Mouse (Mus musculus) midbrain, embryonic 15.5 days (tissue): ENCODE measurements around the gene Zfp365. TPM values are rescaled to one million over a fixed set of nuclear protein-coding genes. Genes with fewer than 3 reads are reported as not detected.

Experiments
- ATAC-seq: fragments of 200-750 bp; cut with Nextera tagmentation; replicated peaks from 2 replicates; pipeline ENCODE4 v1.8.0; 2017; ENCODE audit warnings: moderate TSS enrichment
- H3K27ac ChIP-seq: fragments of 300-500 bp; sonication (generic); 2 replicates; pipeline ENCODE4 v1.5.1; 2015; ENCODE audit warnings: mild to moderate bottlenecking, inconsistent platforms
- H3K27me3 ChIP-seq: fragments of 300-500 bp; sonication (generic); replicated peaks from 2 replicates; pipeline ENCODE4 v1.6.1; 2015; ENCODE audit warnings: inconsistent platforms
- H3K36me3 ChIP-seq: fragments of 300-500 bp; sonication (generic); replicated peaks from 2 replicates; pipeline ENCODE4 v1.6.1; 2015; ENCODE audit warnings: inconsistent platforms
- H3K4me1 ChIP-seq: fragments of 300-500 bp; sonication (generic); 2 replicates; pipeline ENCODE4 v1.6.1; 2015; ENCODE audit warnings: inconsistent platforms
- H3K4me2 ChIP-seq: fragments of 300-500 bp; sonication (generic); 2 replicates; pipeline ENCODE4 v1.6.1; 2015; ENCODE audit warnings: inconsistent platforms, mild to moderate bottlenecking, moderate library complexity
- H3K4me3 ChIP-seq: fragments of 300-500 bp; sonication (generic); 2 replicates; pipeline ENCODE4 v1.5.1; 2015; ENCODE audit warnings: mild to moderate bottlenecking, inconsistent platforms
- H3K9ac ChIP-seq: fragments of 300-500 bp; sonication (generic); 2 replicates; pipeline ENCODE4 v1.6.1; 2015; ENCODE audit warnings: mild to moderate bottlenecking, inconsistent platforms
- H3K9me3 ChIP-seq: fragments of 300-500 bp; sonication (generic); 2 replicates; pipeline ENCODE4 v1.6.1; 2016; ENCODE audit warnings: inconsistent platforms
- WGBS: fragments of 180-500 bp; shearing (Covaris S2); methylation state at CpG from one replicate; pipeline ENCODE4 v1.1.7; 2015; ENCODE audit warnings: mixed read lengths; 5-methylcytosine and 5-hydroxymethylcytosine counted together
- polyA plus RNA-seq: library from polyadenylated mRNA; unstranded; fragments of >200 nt; fragmentation: Nextera tagmentation; extraction: Ambion mirVana; gene quantifications from 2 replicates; pipeline ENCODE4 v1.2.1, GENCODE M21; 2015

Zfp365 gene
- polyA plus RNA-seq, 1 experiment from 2014 or later: 5.8 TPM

DNA sequence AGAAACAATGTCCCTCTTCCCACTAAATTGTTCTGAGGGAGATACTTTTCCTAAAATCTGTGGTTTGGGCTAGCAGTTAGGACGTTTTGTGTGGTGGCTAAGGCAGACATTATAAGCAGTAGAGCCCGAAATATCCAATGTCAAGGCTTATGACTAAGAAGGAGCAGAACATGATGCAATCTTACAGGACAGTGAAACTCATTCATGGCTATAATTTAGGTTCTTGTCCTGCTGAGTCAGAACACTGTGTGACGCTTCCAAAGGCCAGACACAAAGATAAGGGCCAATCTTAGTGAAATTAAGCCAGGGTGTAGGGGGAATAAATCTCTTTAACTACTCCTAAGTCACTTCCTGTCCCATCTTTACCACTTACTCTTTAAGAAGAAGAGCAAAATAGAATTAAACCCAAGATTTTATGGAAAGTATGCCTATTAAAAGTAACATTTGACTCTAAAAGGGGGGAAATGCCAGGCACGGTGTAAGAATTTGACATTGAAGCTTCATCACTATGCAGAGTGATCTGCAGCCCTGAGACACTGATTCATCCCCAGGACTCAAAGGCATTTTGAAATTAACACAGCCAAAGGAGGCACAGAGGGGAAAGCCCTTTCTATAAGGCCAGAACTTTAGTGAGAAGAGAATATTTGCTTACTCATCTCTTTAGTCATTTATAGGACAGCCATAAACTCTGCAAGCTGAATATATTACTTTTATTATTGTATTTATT is 13.3 kb downstream of the Zfp365 start:
- no peak overlapping the region for H3K27ac ChIP-seq
- no peak overlapping the region for H3K4me3 ChIP-seq
- no peaks in the 10 kb centered on the region for H3K9me3 ChIP-seq
- WGBS: 77% methylated on average over 4 of the region's 4 CpGs
- H3K4me2 ChIP-seq: no peak overlapping the region
- no peaks in the 10 kb centered on the region for H3K36me3 ChIP-seq
- ATAC-seq: no peak
- H3K9ac ChIP-seq: no peak overlapping the region
- H3K4me1 ChIP-seq: peaks cover 6% of the 10 kb centered on the region; the same call in 1 of the 2 replicates
- peaks cover 20% of the 10 kb centered on the region; the same call in 1 of the 2 replicates for H3K27me3 ChIP-seq

DNA sequence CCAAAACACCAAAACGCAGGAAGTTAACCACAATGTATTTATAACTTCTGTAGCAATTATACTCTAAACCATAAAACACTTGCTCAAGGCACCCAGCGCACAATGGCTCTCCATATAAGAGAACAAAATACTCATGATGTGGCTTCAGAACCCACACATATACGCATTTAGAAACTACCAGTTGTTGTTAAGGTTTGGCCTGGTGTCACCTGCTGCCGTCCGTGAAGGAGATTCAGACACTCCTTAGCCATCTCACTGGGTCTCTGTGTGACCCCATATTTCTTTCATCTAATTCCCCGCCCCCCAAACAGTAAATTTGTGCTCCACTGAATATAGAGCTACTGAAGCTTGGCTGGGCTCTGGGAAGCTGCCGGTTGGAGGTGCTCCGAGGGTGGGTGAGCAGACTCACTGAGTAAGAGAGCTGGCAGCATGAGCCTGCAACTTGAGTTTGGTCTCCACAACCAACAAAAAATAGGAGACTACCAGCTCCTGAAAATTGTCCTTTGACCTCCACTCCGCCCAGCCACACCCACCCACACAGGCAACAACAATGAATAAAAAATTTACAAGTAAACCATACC is 14.0 kb downstream of the Zfp365 start:
- 88% methylated on average over 9 of the region's 9 CpGs for WGBS
- H3K9me3 ChIP-seq: no peaks in the 10 kb centered on the region
- no peak for ATAC-seq
- no peak overlapping the region for H3K4me2 ChIP-seq
- peaks cover 16% of the 10 kb centered on the region; the same call in 1 of the 2 replicates for H3K27me3 ChIP-seq
- peaks cover 11% of the 10 kb centered on the region; the same call in 1 of the 2 replicates for H3K4me1 ChIP-seq
- no peak overlapping the region for H3K9ac ChIP-seq
- no peak overlapping the region for H3K4me3 ChIP-seq
- no peak overlapping the region for H3K27ac ChIP-seq
- H3K36me3 ChIP-seq: no peaks in the 10 kb centered on the region

DNA sequence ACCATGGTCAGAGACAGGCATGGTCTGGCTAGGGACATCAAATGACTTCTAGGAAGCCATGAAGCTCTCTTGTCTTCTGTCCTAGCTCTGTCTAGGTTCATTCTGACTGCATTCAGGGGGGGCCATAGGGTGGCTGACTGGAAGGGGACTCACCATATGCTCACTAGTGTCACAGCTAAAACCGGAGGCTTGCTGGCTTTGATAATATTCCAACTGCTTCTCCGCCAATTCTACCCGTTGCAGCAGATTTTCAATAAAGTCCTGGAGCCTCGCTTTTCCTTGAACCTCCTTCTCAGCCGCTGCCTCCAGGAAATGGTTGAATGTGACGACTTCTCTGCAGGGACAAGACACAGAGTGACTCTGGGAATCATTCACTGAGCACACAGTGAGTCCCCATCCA is 15.2 kb downstream of the Zfp365 start:
- Histone ChIP-seq H3K4me1 (peaks cover 11% of the 10 kb centered on the region; the same call in 1 of the 2 replicates), H3K27ac (no peak overlapping the region), H3K36me3 (no peaks in the 10 kb centered on the region), H3K4me2 (no peak overlapping the region), H3K9ac (no peak overlapping the region), H3K27me3 (peaks cover 21% of the 10 kb centered on the region), H3K9me3 (no peaks in the 10 kb centered on the region), H3K4me3 (no peak overlapping the region)
- 81% methylated on average over 6 of the region's 6 CpGs for WGBS
- no peak for ATAC-seq

DNA sequence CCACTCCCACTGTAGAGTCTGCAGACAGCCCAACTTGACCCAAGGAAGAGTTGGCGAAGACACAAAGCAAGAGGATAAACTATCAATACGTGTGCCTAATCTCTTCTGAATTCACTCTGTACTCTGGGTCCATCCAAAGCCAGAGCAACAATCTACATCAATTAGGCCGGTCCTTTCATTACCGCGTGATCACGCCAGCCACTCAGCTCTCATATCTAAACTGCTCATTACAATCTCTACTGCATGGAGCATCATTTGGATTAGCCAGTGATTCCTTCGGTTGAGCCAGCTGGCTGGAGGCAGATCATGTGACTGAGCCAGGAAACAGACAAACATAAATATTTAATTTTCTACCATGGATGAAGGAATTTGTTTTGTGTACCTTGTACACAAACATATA is 17.8 kb downstream of the Zfp365 start:
- no peak; the same call in 1 of the 2 replicates for ATAC-seq
- H3K27me3 ChIP-seq: peaks cover 23% of the 10 kb centered on the region
- no peak overlapping the region for H3K9ac ChIP-seq
- 73% methylated on average over 7 of the region's 7 CpGs for WGBS
- H3K36me3 ChIP-seq: no peaks in the 10 kb centered on the region
- no peaks in the 10 kb centered on the region for H3K9me3 ChIP-seq
- no peak overlapping the region for H3K27ac ChIP-seq
- H3K4me3 ChIP-seq: no peak overlapping the region
- H3K4me2 ChIP-seq: no peak overlapping the region
- H3K4me1 ChIP-seq: peaks cover 11% of the 10 kb centered on the region; the same call in 1 of the 2 replicates

DNA sequence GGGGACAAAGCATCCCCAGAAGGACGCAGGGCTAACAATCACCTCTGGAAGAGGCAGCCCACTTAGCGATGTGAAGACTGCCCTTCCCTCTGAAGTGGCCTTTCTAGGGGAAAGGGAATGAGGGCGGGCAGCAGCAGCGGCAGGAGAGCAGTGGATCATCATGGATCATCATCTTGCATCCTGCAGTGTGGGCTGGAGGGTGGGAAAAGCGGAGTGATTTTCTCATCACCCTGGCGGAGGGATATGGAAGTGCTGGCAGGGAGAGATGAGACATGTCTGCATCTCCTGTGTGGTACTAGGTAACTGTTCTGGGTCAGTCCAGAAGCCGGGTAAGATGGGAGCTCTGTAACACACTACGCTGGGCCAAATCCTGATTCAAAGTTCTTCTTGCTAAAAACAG is 18.4 kb downstream of the Zfp365 start:
- Histone ChIP-seq H3K27me3 (peaks cover 23% of the 10 kb centered on the region), H3K27ac (no peak overlapping the region), H3K4me3 (no peak overlapping the region), H3K9me3 (no peaks in the 10 kb centered on the region), H3K9ac (no peak overlapping the region), H3K4me2 (no peak overlapping the region), H3K36me3 (no peaks in the 10 kb centered on the region), H3K4me1 (peaks cover 11% of the 10 kb centered on the region; the same call in 1 of the 2 replicates)
- no peak for ATAC-seq
- 61% methylated on average over 8 of the region's 8 CpGs for WGBS

DNA sequence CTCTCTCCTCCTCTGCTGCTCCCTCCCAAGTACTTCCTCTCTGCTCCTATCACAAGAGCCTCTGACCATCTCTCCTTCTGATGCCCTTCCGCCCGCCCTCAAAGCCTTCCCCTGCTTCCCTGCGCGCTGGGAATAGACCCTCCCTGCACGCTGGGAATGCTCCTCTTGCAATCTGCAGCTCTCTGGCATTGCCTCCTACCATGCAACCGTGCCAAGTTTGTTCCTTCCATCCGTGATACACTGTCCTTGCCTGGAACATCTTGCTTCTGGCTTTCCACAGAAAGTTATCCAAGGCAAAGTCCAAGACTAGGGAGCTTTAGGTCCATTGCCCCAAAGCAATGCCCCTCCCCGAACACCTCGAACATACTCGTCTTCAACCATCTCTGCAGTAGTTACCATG is 19.2 kb downstream of the Zfp365 start:
- WGBS: 83% methylated on average over 10 of the region's 10 CpGs
- no peak for ATAC-seq
- H3K27ac ChIP-seq: no peak overlapping the region
- peaks cover 22% of the 10 kb centered on the region for H3K27me3 ChIP-seq
- H3K4me3 ChIP-seq: no peak overlapping the region
- H3K9me3 ChIP-seq: no peaks in the 10 kb centered on the region
- H3K36me3 ChIP-seq: no peaks in the 10 kb centered on the region
- peaks cover 11% of the 10 kb centered on the region; the same call in 1 of the 2 replicates for H3K4me1 ChIP-seq
- H3K4me2 ChIP-seq: no peak overlapping the region
- no peak overlapping the region for H3K9ac ChIP-seq

DNA sequence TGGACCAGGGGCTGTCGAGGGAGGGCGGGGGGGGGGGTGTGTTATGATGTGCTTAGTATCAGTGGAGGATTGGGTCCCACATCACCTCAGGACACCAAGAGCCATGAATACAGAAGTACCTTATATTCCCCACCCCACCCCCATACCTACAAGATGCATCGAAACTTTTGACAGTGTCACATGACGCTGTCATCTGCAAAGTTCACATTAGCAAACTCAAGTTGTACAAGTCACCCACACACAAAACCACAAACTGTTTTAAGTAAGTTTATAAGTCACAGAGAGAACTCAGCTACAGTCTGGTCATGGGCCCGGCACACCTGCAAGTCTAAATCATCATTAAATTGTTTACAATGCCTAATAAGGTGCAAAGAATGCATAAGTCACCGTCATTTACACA is 21.3 kb downstream of the Zfp365 start:
- Histone ChIP-seq H3K36me3 (no peaks in the 10 kb centered on the region), H3K27ac (no peak overlapping the region), H3K4me3 (no peak overlapping the region), H3K9ac (no peak overlapping the region), H3K4me2 (no peak overlapping the region), H3K9me3 (no peaks in the 10 kb centered on the region), H3K4me1 (peaks cover 11% of the 10 kb centered on the region; the same call in 1 of the 2 replicates), H3K27me3 (peaks cover 15% of the 10 kb centered on the region)
- 86% methylated on average over 6 of the region's 6 CpGs for WGBS
- no peak for ATAC-seq

DNA sequence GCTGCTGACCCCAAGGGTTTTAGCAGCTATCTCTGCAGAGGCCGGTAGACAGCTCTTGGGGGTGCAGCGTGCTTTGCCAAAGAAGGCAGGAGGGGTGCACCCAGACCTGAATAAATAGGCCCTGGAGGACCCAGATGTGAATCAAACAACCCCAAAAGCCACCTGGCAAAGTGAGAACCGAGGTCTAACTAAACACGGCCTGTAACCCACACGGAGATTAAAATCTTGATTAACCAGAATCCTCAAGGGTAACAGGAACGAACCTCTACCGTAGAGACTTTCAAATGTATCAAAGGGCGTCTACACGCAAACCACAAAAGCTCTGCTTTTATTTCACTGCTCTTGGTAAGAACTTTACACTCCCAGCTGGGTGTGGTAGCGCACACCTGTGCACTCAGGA is 24.5 kb downstream of the Zfp365 start:
- Histone ChIP-seq H3K4me3 (no peak overlapping the region), H3K36me3 (no peaks in the 10 kb centered on the region), H3K27me3 (peaks cover 2% of the 10 kb centered on the region), H3K9ac (no peak overlapping the region), H3K9me3 (no peaks in the 10 kb centered on the region), H3K4me1 (no peaks in the 10 kb centered on the region), H3K4me2 (no peak overlapping the region), H3K27ac (no peak overlapping the region)
- 94% methylated on average over 10 of the region's 10 CpGs for WGBS
- no peak for ATAC-seq

DNA sequence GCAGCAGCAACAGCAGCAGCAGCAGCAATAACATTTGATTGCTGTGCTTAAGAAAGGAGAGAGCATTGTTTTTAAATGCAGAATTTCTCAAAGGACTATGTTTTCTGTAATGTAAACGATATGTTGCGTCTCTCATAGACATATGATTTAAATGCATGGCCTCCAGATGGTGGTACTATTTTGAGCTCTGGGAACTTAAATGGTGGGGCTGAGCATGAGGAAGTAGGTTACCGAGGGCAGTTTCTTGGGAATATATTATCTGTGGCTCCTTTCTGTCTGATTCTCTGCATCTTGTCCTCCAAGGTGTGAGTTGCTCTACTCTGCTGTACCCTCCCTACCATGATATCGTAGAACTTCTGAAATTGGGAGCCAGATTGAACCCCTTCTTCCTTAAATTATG is 31.8 kb downstream of the Zfp365 start:
- no peak overlapping the region for H3K4me3 ChIP-seq
- H3K4me1 ChIP-seq: no peaks in the 10 kb centered on the region
- no peak overlapping the region for H3K27ac ChIP-seq
- 93% methylated on average over 4 of the region's 4 CpGs for WGBS
- no peaks in the 10 kb centered on the region for H3K9me3 ChIP-seq
- no peaks in the 10 kb centered on the region for H3K36me3 ChIP-seq
- no peak for ATAC-seq
- no peaks in the 10 kb centered on the region for H3K27me3 ChIP-seq
- no peak overlapping the region for H3K9ac ChIP-seq
- H3K4me2 ChIP-seq: no peak overlapping the region

DNA sequence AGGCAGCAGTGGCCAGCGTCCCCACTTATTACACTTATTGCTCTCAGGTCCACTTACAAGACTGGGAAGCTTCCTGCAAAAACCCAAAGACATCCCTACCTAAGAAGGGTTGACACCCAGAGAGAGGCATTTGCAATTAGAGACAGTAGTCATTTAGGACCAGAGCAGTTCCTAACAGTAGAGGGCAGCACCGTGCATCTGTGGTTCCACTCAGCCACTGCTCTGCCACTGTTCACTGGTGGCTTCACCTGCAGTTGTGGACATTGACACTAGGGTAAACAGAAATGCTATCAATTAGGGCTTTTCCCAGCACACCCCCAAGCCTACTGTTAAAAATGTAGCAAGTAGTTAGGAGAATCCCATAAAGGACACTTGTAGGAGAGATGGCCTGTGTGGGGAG is 40.7 kb downstream of the Zfp365 start:
- Histone ChIP-seq H3K4me3 (no peak overlapping the region), H3K4me2 (no peak overlapping the region), H3K36me3 (no peaks in the 10 kb centered on the region), H3K27ac (no peak overlapping the region), H3K27me3 (no peaks in the 10 kb centered on the region), H3K9ac (no peak overlapping the region), H3K9me3 (no peaks in the 10 kb centered on the region), H3K4me1 (no peaks in the 10 kb centered on the region)
- 15% methylated on average over 2 of the region's 2 CpGs for WGBS
- ATAC-seq: no peak

DNA sequence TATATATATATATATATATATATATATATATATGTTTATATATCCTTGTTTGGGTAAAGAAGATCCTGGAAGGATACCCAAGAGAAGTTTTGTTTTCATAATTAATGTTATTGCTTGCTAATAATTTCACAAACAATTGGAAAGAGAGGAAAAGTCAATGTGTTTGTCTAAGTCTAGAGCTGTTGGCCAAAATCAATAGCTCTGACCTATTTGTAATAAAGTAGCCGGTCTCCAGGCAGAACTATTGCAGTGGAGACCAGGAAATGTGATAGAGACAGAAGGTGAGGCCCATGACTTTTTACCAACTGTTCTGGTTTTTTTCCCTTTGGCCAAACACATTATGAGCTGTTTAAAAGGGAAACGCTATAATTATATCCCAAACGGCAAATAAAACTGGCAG is 44.2 kb downstream of the Zfp365 start:
- WGBS: 89% methylated on average over 3 of the region's 3 CpGs
- Histone ChIP-seq H3K9ac (no peak overlapping the region), H3K4me2 (no peak overlapping the region), H3K27ac (no peak overlapping the region), H3K36me3 (no peaks in the 10 kb centered on the region), H3K9me3 (no peaks in the 10 kb centered on the region), H3K4me3 (no peak overlapping the region), H3K27me3 (no peaks in the 10 kb centered on the region), H3K4me1 (no peaks in the 10 kb centered on the region)
- ATAC-seq: no peak

DNA sequence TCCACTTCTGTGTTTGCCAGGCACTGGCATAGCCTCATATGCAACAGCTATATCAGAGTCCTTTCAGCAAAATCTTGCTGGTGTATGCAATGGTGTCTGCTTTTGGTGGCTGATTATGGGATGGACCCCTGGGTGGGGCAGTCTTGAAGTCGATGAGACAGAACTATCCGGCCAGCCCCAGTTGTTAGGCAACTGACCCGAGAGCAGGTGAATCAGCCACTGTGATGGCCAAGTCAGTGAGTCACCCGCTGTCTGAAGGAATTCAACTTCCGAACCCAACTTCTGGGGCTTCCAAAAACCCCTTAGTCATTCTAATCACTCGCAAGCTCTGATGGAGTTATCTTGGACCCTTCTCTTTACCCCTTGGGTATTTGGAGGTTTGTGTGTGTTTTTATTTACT is 46.6 kb downstream of the Zfp365 start:
- H3K27me3 ChIP-seq: no peaks in the 10 kb centered on the region
- H3K9ac ChIP-seq: no peak overlapping the region
- no peaks in the 10 kb centered on the region for H3K36me3 ChIP-seq
- 95% methylated on average over 6 of the region's 6 CpGs for WGBS
- no peaks in the 10 kb centered on the region for H3K4me1 ChIP-seq
- no peak overlapping the region for H3K4me3 ChIP-seq
- H3K9me3 ChIP-seq: no peaks in the 10 kb centered on the region
- no peak for ATAC-seq
- no peak overlapping the region for H3K4me2 ChIP-seq
- H3K27ac ChIP-seq: no peak overlapping the region

DNA sequence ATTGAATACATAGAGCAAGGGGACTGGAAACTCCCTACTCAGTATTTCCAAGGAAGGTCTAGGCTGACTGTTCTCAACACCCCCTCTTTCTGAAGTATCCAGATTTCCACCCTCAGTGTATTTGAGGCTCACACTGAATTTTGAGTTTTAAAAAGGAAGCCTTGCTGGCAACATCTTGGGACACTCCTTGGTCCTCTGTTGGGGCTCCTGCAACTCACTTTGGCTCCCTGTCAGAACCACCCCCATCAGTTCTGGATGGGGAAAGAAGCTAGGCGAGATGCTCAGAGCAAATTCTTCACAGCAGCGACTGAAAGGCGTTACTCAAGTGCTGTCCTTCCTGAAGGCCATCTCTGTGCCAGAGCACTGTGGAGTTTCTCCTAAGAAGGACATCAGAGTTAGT is 47.4 kb downstream of the Zfp365 start:
- no peaks in the 10 kb centered on the region for H3K36me3 ChIP-seq
- H3K27ac ChIP-seq: no peak overlapping the region
- no peak overlapping the region for H3K9ac ChIP-seq
- H3K4me1 ChIP-seq: no peaks in the 10 kb centered on the region
- no peak overlapping the region for H3K4me2 ChIP-seq
- no peak for ATAC-seq
- no peak overlapping the region for H3K4me3 ChIP-seq
- H3K9me3 ChIP-seq: no peaks in the 10 kb centered on the region
- WGBS: 84% methylated on average over 3 of the region's 3 CpGs
- no peaks in the 10 kb centered on the region for H3K27me3 ChIP-seq
